Mouse (Mus musculus): Measurements from ENCODE around the gene Kif26b. TPM values are rescaled to one million over a fixed set of nuclear protein-coding genes. Genes with fewer than 3 reads are reported as not detected.

Kif26b gene
- polyA plus RNA-seq, 1 experiment from 2014 or later, result 4.9 TPM

- no peaks in the 10 kb centered on the region for H3K36me3 ChIP-seq
- 72% methylated on average over 2 of the region's 2 CpGs for WGBS
- H3K27ac ChIP-seq, result no peak overlapping the region
- H3K9me3 ChIP-seq, result no peaks in the 10 kb centered on the region
- H3K9ac ChIP-seq, result no peak overlapping the region
- H3K4me1 ChIP-seq (replicated peaks), result 0 out of 2 replicates have a peak, but pooled peaks cover 3% of the 10 kb centered on the region
- ATAC-seq, result no peak
- H3K27me3 ChIP-seq (replicated peaks), result no peaks in the 10 kb centered on the region
- H3K4me2 ChIP-seq (replicated peaks), result no peak overlapping the region
- H3K4me3 ChIP-seq (replicated peaks), result no peak overlapping the region
These were observed 191.9 kb downstream of the Kif26b start for GRCm38 (mm10) chr1:178720821-178721220.

DNA sequence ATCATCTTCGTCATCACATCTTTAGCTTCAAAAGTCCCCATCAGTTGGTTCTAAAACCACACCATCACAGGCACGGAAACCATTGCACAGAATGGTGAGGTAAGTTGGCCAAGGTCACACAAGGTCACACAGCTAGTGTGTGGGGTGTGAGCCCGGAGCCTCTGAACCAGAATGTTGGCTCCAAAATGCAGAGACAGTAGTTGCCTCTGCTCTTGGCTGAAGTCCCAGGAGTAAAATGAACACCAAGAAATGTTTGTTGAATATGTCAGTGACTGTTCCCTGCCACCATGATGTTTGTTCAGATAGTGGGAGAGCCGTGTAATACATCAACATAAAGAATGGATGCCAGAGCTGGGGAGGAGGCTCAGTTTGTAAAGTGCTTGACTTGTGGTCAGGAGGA is 193.9 kb downstream of the Kif26b start:
- Histone ChIP-seq H3K4me2 (replicated peaks) (no peak overlapping the region), H3K9me3 (no peaks in the 10 kb centered on the region), H3K4me3 (replicated peaks) (no peak overlapping the region), H3K4me1 (replicated peaks) (0 out of 2 replicates have a peak, but pooled peaks cover 3% of the 10 kb centered on the region), H3K9ac (no peak overlapping the region), H3K27me3 (replicated peaks) (no peaks in the 10 kb centered on the region), H3K36me3 (no peaks in the 10 kb centered on the region), H3K27ac (no peak overlapping the region)
- no peak for ATAC-seq
- WGBS, result 66% methylated on average over 4 of the region's 4 CpGs

GRCm38 (mm10) chr1:178725536-178725935 is 196.6 kb downstream of the Kif26b start:
- H3K9me3 ChIP-seq, result no peaks in the 10 kb centered on the region
- no peak overlapping the region for H3K4me3 ChIP-seq (replicated peaks)
- WGBS, result 84% methylated on average over 3 of the region's 3 CpGs
- 0 out of 2 replicates have a peak, but pooled peaks cover 5% of the 10 kb centered on the region for H3K4me1 ChIP-seq (replicated peaks)
- no peak overlapping the region for H3K27ac ChIP-seq
- no peaks in the 10 kb centered on the region for H3K36me3 ChIP-seq
- no peak for ATAC-seq
- no peak overlapping the region for H3K9ac ChIP-seq
- H3K27me3 ChIP-seq (replicated peaks), result no peaks in the 10 kb centered on the region
- no peak overlapping the region for H3K4me2 ChIP-seq (replicated peaks)

- no peaks in the 10 kb centered on the region for H3K9me3 ChIP-seq
- H3K4me1 ChIP-seq (replicated peaks), result peaks cover 2% of the 10 kb centered on the region; the same call in 1 of the 2 replicates
- H3K9ac ChIP-seq, result no peak overlapping the region
- no peak overlapping the region for H3K4me2 ChIP-seq (replicated peaks)
- H3K4me3 ChIP-seq (replicated peaks), result no peak overlapping the region
- no peaks in the 10 kb centered on the region for H3K27me3 ChIP-seq (replicated peaks)
- H3K36me3 ChIP-seq, result no peaks in the 10 kb centered on the region
- ATAC-seq, result no peak
- H3K27ac ChIP-seq, result no peak overlapping the region
- WGBS, result 64% methylated on average over 6 of the region's 6 CpGs
These were observed 199.3 kb downstream of the Kif26b start for GRCm38 (mm10) chr1:178728256-178728655.

DNA sequence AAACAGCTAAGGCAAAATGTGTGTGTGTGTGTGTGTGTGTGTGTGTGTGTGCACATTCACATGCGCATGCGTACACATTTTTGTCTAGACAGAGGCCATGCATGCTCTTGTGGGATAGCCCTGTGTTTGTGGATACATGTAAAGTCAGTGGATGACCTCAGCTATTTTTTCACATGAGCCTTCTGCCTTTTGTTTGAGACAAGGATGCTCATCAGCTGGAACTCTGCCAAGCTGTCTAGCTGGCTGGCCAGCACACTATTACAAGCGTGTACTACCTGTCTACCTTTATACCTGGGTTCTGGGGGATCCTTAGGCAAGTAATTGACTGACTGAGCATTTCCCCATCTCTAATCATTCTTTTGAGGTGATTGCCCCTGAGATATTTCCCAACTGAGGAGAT is 201.3 kb downstream of the Kif26b start:
- no peak overlapping the region for H3K27ac ChIP-seq
- WGBS, result 90% methylated on average over 3 of the region's 3 CpGs
- no peak for ATAC-seq

GRCm38 (mm10) chr1:178733035-178733434 is 204.1 kb downstream of the Kif26b start:
- Histone ChIP-seq H3K4me3 (replicated peaks) (no peak overlapping the region), H3K36me3 (no peaks in the 10 kb centered on the region), H3K9me3 (no peaks in the 10 kb centered on the region), H3K9ac (no peak overlapping the region), H3K27ac (no peak overlapping the region), H3K27me3 (replicated peaks) (no peaks in the 10 kb centered on the region), H3K4me2 (replicated peaks) (no peak overlapping the region), H3K4me1 (replicated peaks) (peaks cover 2% of the 10 kb centered on the region; the same call in 1 of the 2 replicates)
- WGBS, result 18% methylated on average over 9 of the region's 9 CpGs
- no peak for ATAC-seq

More for the DNA sequence above, 201.3 kb downstream of the Kif26b start:
- peaks cover 2% of the 10 kb centered on the region; the same call in 1 of the 2 replicates for H3K4me1 ChIP-seq (replicated peaks)
- no peaks in the 10 kb centered on the region for H3K36me3 ChIP-seq
- H3K9ac ChIP-seq, result no peak overlapping the region
- no peaks in the 10 kb centered on the region for H3K9me3 ChIP-seq
- no peak overlapping the region for H3K4me3 ChIP-seq (replicated peaks)
- H3K27me3 ChIP-seq (replicated peaks), result no peaks in the 10 kb centered on the region
- H3K4me2 ChIP-seq (replicated peaks), result no peak overlapping the region

DNA sequence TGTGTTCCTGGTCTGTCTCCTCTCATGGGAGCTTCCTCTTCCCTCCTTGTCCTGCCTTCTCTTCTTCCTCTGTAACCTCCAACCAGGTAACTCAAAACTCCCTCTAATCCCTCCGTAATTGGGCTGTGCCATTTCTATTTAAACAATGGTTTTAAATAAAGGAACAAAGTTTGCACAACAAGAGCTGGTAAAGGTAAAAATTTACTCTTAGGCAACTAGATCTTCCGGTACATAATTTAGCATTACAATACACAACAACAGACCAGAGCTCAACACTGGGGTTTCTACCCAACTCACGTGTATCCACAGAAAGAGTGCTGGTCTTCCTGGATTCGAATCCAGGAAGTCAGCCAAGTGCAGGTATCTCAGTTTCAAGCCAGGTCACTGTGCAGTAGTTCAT is 205.7 kb downstream of the Kif26b start:
- 84% methylated on average over 4 of the region's 4 CpGs for WGBS
- Histone ChIP-seq H3K4me1 (replicated peaks) (no peaks in the 10 kb centered on the region; the same call in 1 of the 2 replicates), H3K4me3 (replicated peaks) (no peak overlapping the region), H3K4me2 (replicated peaks) (no peak overlapping the region), H3K36me3 (no peaks in the 10 kb centered on the region), H3K27ac (no peak overlapping the region), H3K9me3 (no peaks in the 10 kb centered on the region), H3K9ac (no peak overlapping the region), H3K27me3 (replicated peaks) (no peaks in the 10 kb centered on the region)
- ATAC-seq, result no peak

DNA sequence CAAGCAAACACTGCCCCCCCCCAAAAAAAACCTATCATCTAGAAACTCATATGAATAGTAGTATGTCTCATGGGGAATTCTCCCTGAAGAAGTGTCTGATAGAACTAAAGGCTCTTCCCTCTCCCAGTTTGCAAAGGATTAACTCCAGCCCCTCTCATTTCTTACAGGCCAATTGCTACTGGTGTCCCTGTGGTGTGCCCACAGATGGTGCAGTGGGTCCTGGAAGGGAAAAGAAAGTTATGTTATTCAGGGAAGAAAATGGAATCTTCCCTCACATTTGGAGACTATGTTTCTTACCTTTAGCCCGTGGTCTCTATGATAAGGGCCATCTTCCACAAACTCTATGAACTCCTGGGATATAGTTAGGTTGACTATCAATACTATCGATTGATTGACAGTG is 208.0 kb downstream of the Kif26b start:
- no peak for ATAC-seq
- WGBS, result 89% methylated on average over 2 of the region's 2 CpGs
- Histone ChIP-seq H3K36me3 (no peaks in the 10 kb centered on the region), H3K9me3 (no peaks in the 10 kb centered on the region), H3K27ac (no peak overlapping the region), H3K4me3 (replicated peaks) (no peak overlapping the region), H3K4me2 (replicated peaks) (no peak overlapping the region), H3K4me1 (replicated peaks) (no peaks in the 10 kb centered on the region; the same call in 1 of the 2 replicates), H3K9ac (no peak overlapping the region), H3K27me3 (replicated peaks) (no peaks in the 10 kb centered on the region)

DNA sequence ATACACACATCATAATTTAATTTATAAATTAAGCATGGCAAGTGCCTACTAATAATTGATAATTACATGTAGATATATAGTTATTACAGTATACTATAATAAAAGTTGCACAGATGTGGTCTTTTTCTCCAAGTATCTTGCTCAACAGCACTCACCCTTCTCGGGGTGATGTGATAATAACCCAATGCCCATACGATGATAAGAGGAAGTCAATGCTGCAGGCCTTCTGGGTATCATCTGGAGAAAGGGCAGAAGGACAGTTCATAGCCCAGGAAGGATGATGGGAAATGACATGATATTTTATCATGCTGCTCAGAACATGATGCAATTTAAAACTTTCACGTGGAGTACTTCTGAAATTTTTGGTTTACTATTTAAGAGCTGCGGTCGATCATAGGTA is 214.9 kb downstream of the Kif26b start:
- H3K4me2 ChIP-seq (replicated peaks), result no peak overlapping the region
- no peak overlapping the region for H3K9ac ChIP-seq
- no peaks in the 10 kb centered on the region for H3K9me3 ChIP-seq
- no peak overlapping the region for H3K27ac ChIP-seq
- H3K27me3 ChIP-seq (replicated peaks), result no peaks in the 10 kb centered on the region
- no peak for ATAC-seq
- no peaks in the 10 kb centered on the region for H3K36me3 ChIP-seq
- 85% methylated on average over 5 of the region's 5 CpGs for WGBS
- H3K4me1 ChIP-seq (replicated peaks), result no peaks in the 10 kb centered on the region
- no peak overlapping the region for H3K4me3 ChIP-seq (replicated peaks)

GRCm38 (mm10) chr1:178744526-178744925 is 215.6 kb downstream of the Kif26b start:
- no peaks in the 10 kb centered on the region for H3K36me3 ChIP-seq
- H3K27ac ChIP-seq, result no peak overlapping the region
- H3K9me3 ChIP-seq, result no peaks in the 10 kb centered on the region
- 75% methylated on average over 7 of the region's 7 CpGs for WGBS
- H3K4me2 ChIP-seq (replicated peaks), result no peak overlapping the region
- no peak overlapping the region for H3K4me3 ChIP-seq (replicated peaks)
- no peak for ATAC-seq
- H3K4me1 ChIP-seq (replicated peaks), result no peaks in the 10 kb centered on the region
- H3K9ac ChIP-seq, result no peak overlapping the region
- H3K27me3 ChIP-seq (replicated peaks), result no peaks in the 10 kb centered on the region

DNA sequence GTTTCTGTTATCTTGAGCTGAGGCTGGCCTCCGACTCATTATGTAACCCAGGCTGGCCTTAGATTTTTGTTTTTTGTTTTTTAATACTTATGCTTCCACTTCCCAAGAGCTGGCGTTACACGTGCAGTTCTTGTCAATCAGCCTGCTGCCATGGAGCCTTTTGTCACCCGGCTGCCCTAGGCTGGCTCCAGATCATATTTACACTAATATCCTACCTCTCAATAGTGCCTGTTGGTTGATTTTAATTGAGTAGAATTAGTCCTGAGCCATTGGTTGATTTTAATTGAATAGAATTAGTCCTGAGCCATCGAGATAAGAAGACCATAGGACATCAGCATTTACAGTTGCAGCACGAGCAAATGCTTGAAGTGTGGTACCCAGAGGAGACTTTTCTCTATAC is 216.0 kb downstream of the Kif26b start:
- Histone ChIP-seq H3K27me3 (replicated peaks) (no peaks in the 10 kb centered on the region), H3K27ac (no peak overlapping the region), H3K9me3 (no peaks in the 10 kb centered on the region), H3K4me1 (replicated peaks) (no peaks in the 10 kb centered on the region), H3K4me2 (replicated peaks) (no peak overlapping the region), H3K9ac (no peak overlapping the region), H3K36me3 (no peaks in the 10 kb centered on the region), H3K4me3 (replicated peaks) (no peak overlapping the region)
- WGBS, result 89% methylated on average over 6 of the region's 6 CpGs
- ATAC-seq, result no peak

DNA sequence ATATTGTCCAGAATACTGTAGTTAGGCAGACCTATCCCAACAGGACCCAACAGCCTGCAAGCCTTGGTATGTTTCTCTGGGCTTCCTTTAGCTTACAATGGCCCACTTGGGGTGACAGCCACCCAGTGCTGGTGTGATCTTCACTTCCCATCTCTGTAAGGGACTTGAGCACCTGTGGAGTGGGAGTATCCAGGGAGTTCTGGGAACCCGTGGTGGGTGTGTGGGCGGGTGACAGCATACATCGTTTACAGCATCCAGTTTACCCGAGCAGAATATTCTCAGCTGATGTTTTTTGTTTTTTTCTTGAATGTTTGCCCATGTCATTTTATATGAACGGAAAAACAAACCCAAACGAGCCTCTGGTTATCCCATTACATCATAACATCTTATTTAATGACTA is 216.5 kb downstream of the Kif26b start:
- no peak overlapping the region for H3K4me3 ChIP-seq (replicated peaks)
- H3K27ac ChIP-seq, result no peak overlapping the region
- 75% methylated on average over 6 of the region's 6 CpGs for WGBS
- no peak overlapping the region for H3K4me2 ChIP-seq (replicated peaks)
- H3K4me1 ChIP-seq (replicated peaks), result no peaks in the 10 kb centered on the region
- no peaks in the 10 kb centered on the region for H3K27me3 ChIP-seq (replicated peaks)
- no peak overlapping the region for H3K9ac ChIP-seq
- no peaks in the 10 kb centered on the region for H3K36me3 ChIP-seq
- no peak for ATAC-seq
- H3K9me3 ChIP-seq, result no peaks in the 10 kb centered on the region

GRCm38 (mm10) chr1:178747279-178748221 is 218.6 kb downstream of the Kif26b start:
- no peaks in the 10 kb centered on the region for H3K36me3 ChIP-seq
- H3K4me3 ChIP-seq (replicated peaks), result no peak overlapping the region
- no peaks in the 10 kb centered on the region for H3K9me3 ChIP-seq
- whole genome bisulfite sequencing, result 83% methylated on average over 13 of the region's 13 CpGs
- ATAC-seq, result no peak
- H3K4me1 ChIP-seq (replicated peaks), result no peaks in the 10 kb centered on the region
- no peak overlapping the region for H3K9ac ChIP-seq
- no peak overlapping the region for H3K4me2 ChIP-seq (replicated peaks)
- H3K27ac ChIP-seq, result no peak overlapping the region
- no peaks in the 10 kb centered on the region for H3K27me3 ChIP-seq (replicated peaks)
